Mouse (Mus musculus) forebrain, embryonic 15.5 days (tissue): ENCODE measurements around the gene Adamts8. TPM values are rescaled to one million over a fixed set of nuclear protein-coding genes. Genes with fewer than 3 reads are reported as not detected.

Source experiments
- ATAC-seq: fragments of 200-750 bp; cut with Nextera tagmentation; replicated peaks from 2 replicates; pipeline ENCODE4 v1.8.0; 2017; ENCODE audit warnings: mild to moderate bottlenecking, moderate TSS enrichment, moderate library complexity
- H3K27ac ChIP-seq: fragments of 300-500 bp; sonication (generic); replicated peaks from 2 replicates; pipeline ENCODE4 v1.5.1; 2015; ENCODE audit warnings: mild to moderate bottlenecking, inconsistent platforms
- H3K27me3 ChIP-seq: fragments of 300-500 bp; sonication (generic); 2 replicates; pipeline ENCODE4 v1.6.1; 2015; ENCODE audit warnings: inconsistent platforms
- H3K36me3 ChIP-seq: fragments of 300-500 bp; sonication (generic); 2 replicates; pipeline ENCODE4 v1.6.1; 2015; ENCODE audit warnings: mild to moderate bottlenecking, inconsistent platforms
- H3K4me1 ChIP-seq: fragments of 300-500 bp; sonication (generic); 2 replicates; pipeline ENCODE4 v1.6.1; 2015; ENCODE audit warnings: inconsistent platforms
- H3K4me2 ChIP-seq: fragments of 300-500 bp; sonication (generic); replicated peaks from 2 replicates; pipeline ENCODE4 v1.6.1; 2015; ENCODE audit warnings: mild to moderate bottlenecking, inconsistent platforms
- H3K4me3 ChIP-seq: fragments of 300-500 bp; sonication (generic); 2 replicates; pipeline ENCODE4 v1.5.1; 2015; ENCODE audit warnings: mild to moderate bottlenecking, inconsistent platforms
- H3K9ac ChIP-seq: fragments of 300-500 bp; sonication (generic); replicated peaks from 2 replicates; pipeline ENCODE4 v1.6.1; 2015; ENCODE audit warnings: mild to moderate bottlenecking, inconsistent platforms
- H3K9me3 ChIP-seq: fragments of 300-500 bp; sonication (generic); 2 replicates; pipeline ENCODE4 v1.6.1; 2016; ENCODE audit warnings: inconsistent platforms
- WGBS: fragments of 180-500 bp; shearing (Covaris S2); methylation state at CpG from one replicate; pipeline ENCODE4 v1.1.7; 2015; ENCODE audit warnings: mixed read lengths; 5-methylcytosine and 5-hydroxymethylcytosine counted together
- polyA plus RNA-seq: library from polyadenylated mRNA; unstranded; fragments of >200 nt; fragmentation: Nextera tagmentation; extraction: Ambion mirVana; gene quantifications from 2 replicates; pipeline ENCODE4 v1.2.1, GENCODE M21; 2015

The Adamts8 gene
- polyA plus RNA-seq, 1 experiment from 2014 or later: 1.6 TPM

- WGBS: 73% methylated on average over 4 of the region's 4 CpGs
- Histone ChIP-seq H3K4me1 (no peaks in the 10 kb centered on the region), H3K4me3 (no peak overlapping the region), H3K27ac (no peak overlapping the region), H3K9me3 (no peaks in the 10 kb centered on the region), H3K36me3 (no peaks in the 10 kb centered on the region), H3K4me2 (no peak overlapping the region), H3K9ac (no peak overlapping the region), H3K27me3 (no peaks in the 10 kb centered on the region)
- ATAC-seq: no peak
These were observed 10.0 kb upstream of the Adamts8 start for GRCm38 (mm10) chr9:30932346-30932745.

GRCm38 (mm10) chr9:30934827-30935226 lies 7.5 kb upstream of the Adamts8 start:
- H3K9me3 ChIP-seq: no peaks in the 10 kb centered on the region
- H3K4me3 ChIP-seq: no peak overlapping the region
- H3K4me2 ChIP-seq: no peak overlapping the region
- H3K36me3 ChIP-seq: no peaks in the 10 kb centered on the region
- no peak for ATAC-seq
- H3K4me1 ChIP-seq: no peaks in the 10 kb centered on the region
- no peak overlapping the region for H3K9ac ChIP-seq
- no peaks in the 10 kb centered on the region for H3K27me3 ChIP-seq
- 29% methylated on average over 6 of the region's 6 CpGs for whole genome bisulfite sequencing
- no peak overlapping the region for H3K27ac ChIP-seq

GRCm38 (mm10) chr9:30936674-30937438 lies 5.5 kb upstream of the Adamts8 start:
- H3K4me1 ChIP-seq: 0 out of 2 replicates have a peak, but pooled peaks cover under 1% of the 10 kb centered on the region
- no peak overlapping the region for H3K27ac ChIP-seq
- ATAC-seq: peak; percentile 70
- H3K27me3 ChIP-seq: peaks cover 15% of the 10 kb centered on the region
- no peaks in the 10 kb centered on the region for H3K36me3 ChIP-seq
- no peak overlapping the region for H3K4me2 ChIP-seq
- WGBS: 35% methylated on average over 9 of the region's 9 CpGs
- no peak overlapping the region for H3K9ac ChIP-seq
- no peak overlapping the region for H3K4me3 ChIP-seq
- no peaks in the 10 kb centered on the region for H3K9me3 ChIP-seq

GRCm38 (mm10) chr9:30940328-30940727 lies 2.0 kb upstream of the Adamts8 start:
- Histone ChIP-seq H3K27me3 (peaks cover 33% of the 10 kb centered on the region), H3K36me3 (no peaks in the 10 kb centered on the region), H3K9ac (no peak overlapping the region), H3K27ac (no peak overlapping the region), H3K9me3 (no peaks in the 10 kb centered on the region), H3K4me2 (no peak overlapping the region), H3K4me1 (peaks cover 15% of the 10 kb centered on the region), H3K4me3 (no peak overlapping the region)
- 8% methylated on average over 6 of the region's 6 CpGs for whole genome bisulfite sequencing
- 0 out of 2 replicates have a peak, but pooled peaks have one; percentile 43 for ATAC-seq

- Histone ChIP-seq H3K27me3 (peaks cover 39% of the 10 kb centered on the region), H3K4me1 (peaks cover 15% of the 10 kb centered on the region), H3K4me3 (peak overlapping the region; percentile 57), H3K4me2 (peak overlapping the region; percentile 90), H3K9me3 (no peaks in the 10 kb centered on the region), H3K27ac (no peak overlapping the region), H3K9ac (peak overlapping the region; percentile 66), H3K36me3 (no peaks in the 10 kb centered on the region)
- WGBS: 2% methylated on average over 14 of the region's 14 CpGs
- ATAC-seq: 0 out of 2 replicates have a peak, but pooled peaks have one; percentile 4
These were observed 979 bp downstream of the Adamts8 start for GRCm38 (mm10) chr9:30943341-30943740.

- Histone ChIP-seq H3K4me3 (no peak overlapping the region; the same call in 1 of the 2 replicates), H3K4me2 (0 out of 2 replicates have a peak overlapping the region, but pooled peaks have one; percentile 90), H3K36me3 (no peaks in the 10 kb centered on the region), H3K27ac (no peak overlapping the region), H3K9ac (no peak overlapping the region), H3K4me1 (peaks cover 15% of the 10 kb centered on the region), H3K9me3 (no peaks in the 10 kb centered on the region), H3K27me3 (peaks cover 39% of the 10 kb centered on the region)
- ATAC-seq: no peak
- 28% methylated on average over 1 of the region's 1 CpGs for whole genome bisulfite sequencing
These were observed 1.9 kb downstream of the Adamts8 start for GRCm38 (mm10) chr9:30944234-30944633.

- Histone ChIP-seq H3K4me3 (no peak overlapping the region), H3K4me1 (peaks cover 15% of the 10 kb centered on the region), H3K27me3 (peaks cover 39% of the 10 kb centered on the region), H3K9me3 (no peaks in the 10 kb centered on the region), H3K27ac (no peak overlapping the region), H3K9ac (no peak overlapping the region), H3K36me3 (no peaks in the 10 kb centered on the region), H3K4me2 (no peak overlapping the region)
- ATAC-seq: no peak
- 63% methylated on average over 1 of the region's 1 CpGs for WGBS
These were observed 2.9 kb downstream of the Adamts8 start for GRCm38 (mm10) chr9:30945276-30945675.

GRCm38 (mm10) chr9:30949422-30949821 lies 7.1 kb downstream of the Adamts8 start:
- 76% methylated on average over 3 of the region's 3 CpGs for WGBS
- no peak overlapping the region for H3K4me2 ChIP-seq

GRCm38 (mm10) chr9:30949971-30950370 lies 7.6 kb downstream of the Adamts8 start:
- H3K9me3 ChIP-seq: no peaks in the 10 kb centered on the region
- H3K27me3 ChIP-seq: peaks cover 8% of the 10 kb centered on the region; the same call in 1 of the 2 replicates
- no peak for ATAC-seq
- H3K4me2 ChIP-seq: no peak overlapping the region
- H3K9ac ChIP-seq: no peak overlapping the region
- H3K4me1 ChIP-seq: no peaks in the 10 kb centered on the region
- H3K36me3 ChIP-seq: no peaks in the 10 kb centered on the region
- no peak overlapping the region for H3K4me3 ChIP-seq
- WGBS: 63% methylated on average over 4 of the region's 4 CpGs
- no peak overlapping the region for H3K27ac ChIP-seq

More at GRCm38 (mm10) chr9:30949422-30949821, 7.1 kb downstream of the Adamts8 start:
- no peak for ATAC-seq
- Histone ChIP-seq H3K36me3 (no peaks in the 10 kb centered on the region), H3K4me3 (no peak overlapping the region), H3K27ac (no peak overlapping the region), H3K4me1 (no peaks in the 10 kb centered on the region), H3K9ac (no peak overlapping the region), H3K9me3 (no peaks in the 10 kb centered on the region), H3K27me3 (peaks cover 13% of the 10 kb centered on the region; the same call in 1 of the 2 replicates)

GRCm38 (mm10) chr9:30950592-30950991 lies 8.2 kb downstream of the Adamts8 start:
- no peak for ATAC-seq
- H3K4me1 ChIP-seq: no peaks in the 10 kb centered on the region
- H3K9me3 ChIP-seq: no peaks in the 10 kb centered on the region
- 79% methylated on average over 4 of the region's 4 CpGs for WGBS
- no peak overlapping the region for H3K4me2 ChIP-seq
- H3K27ac ChIP-seq: no peak overlapping the region
- no peak overlapping the region for H3K9ac ChIP-seq
- peaks cover 4% of the 10 kb centered on the region; the same call in 1 of the 2 replicates for H3K27me3 ChIP-seq
- no peak overlapping the region for H3K4me3 ChIP-seq
- no peaks in the 10 kb centered on the region for H3K36me3 ChIP-seq

- Histone ChIP-seq H3K36me3 (no peaks in the 10 kb centered on the region), H3K9ac (no peak overlapping the region), H3K27me3 (no peaks in the 10 kb centered on the region), H3K4me3 (no peak overlapping the region), H3K4me2 (no peak overlapping the region), H3K9me3 (no peaks in the 10 kb centered on the region), H3K4me1 (no peaks in the 10 kb centered on the region), H3K27ac (no peak overlapping the region)
- no peak for ATAC-seq
- WGBS: 82% methylated on average over 5 of the region's 5 CpGs
These were observed 9.1 kb downstream of the Adamts8 start for GRCm38 (mm10) chr9:30951461-30951860.

GRCm38 (mm10) chr9:30953287-30953686 lies 10.9 kb downstream of the Adamts8 start:
- Histone ChIP-seq H3K9ac (no peak overlapping the region), H3K4me1 (no peaks in the 10 kb centered on the region), H3K4me3 (no peak overlapping the region), H3K36me3 (no peaks in the 10 kb centered on the region), H3K27me3 (no peaks in the 10 kb centered on the region), H3K9me3 (no peaks in the 10 kb centered on the region), H3K4me2 (no peak overlapping the region), H3K27ac (no peak overlapping the region)
- 65% methylated on average over 8 of the region's 8 CpGs for WGBS
- no peak for ATAC-seq
